Mouse (Mus musculus) testis, adult 2 months (tissue): Measurements from ENCODE around the gene Ankfn1.

Experiments
- CTCF ChIP-seq: fragments of 200-500 bp; IDR thresholded peaks from 2 replicates; pipeline ENCODE4 v1.5.1; 2012; ENCODE audit warnings: low read depth, mild to moderate bottlenecking, inconsistent platforms, low read length, moderate library complexity; ENCODE audit not compliant: control insufficient read depth, insufficient read depth, insufficient replicate concordance
- POLR2A ChIP-seq: fragments of 200-500 bp; IDR thresholded peaks from 2 replicates; pipeline ENCODE4 v1.6.1; 2012; ENCODE audit warnings: low read depth, mild to moderate bottlenecking, inconsistent platforms, low read length, moderate library complexity; ENCODE audit not compliant: control insufficient read depth

DNA sequence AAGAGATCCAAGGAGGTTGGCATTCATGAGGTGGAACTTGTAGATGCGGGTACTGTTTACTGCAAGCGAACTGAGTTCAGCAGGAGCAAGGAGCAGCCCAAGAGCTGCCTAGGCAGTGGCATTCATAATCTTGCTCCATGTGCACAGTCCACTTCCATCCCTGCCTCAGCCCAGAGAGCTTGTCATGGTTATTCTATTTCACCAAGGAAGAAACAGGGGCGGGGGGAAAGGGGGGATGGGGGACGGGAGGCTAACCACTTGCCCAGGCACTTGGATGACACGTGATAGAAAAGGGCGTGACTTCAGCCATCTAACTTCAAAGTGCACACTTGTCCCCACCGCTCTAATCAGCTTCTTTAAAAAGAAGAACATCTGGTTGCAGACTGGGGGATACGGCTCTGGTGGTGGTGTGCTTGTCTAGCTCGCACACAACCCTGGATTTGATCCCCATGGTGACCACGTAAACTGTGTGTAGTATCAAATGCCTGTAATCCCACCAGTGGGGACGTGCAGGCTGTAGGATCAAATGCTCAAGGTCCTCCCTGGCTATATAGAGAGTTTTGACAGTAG, 203.1 kb downstream of the Ankfn1 start:
- no peak for TF ChIP-seq POLR2A
- TF ChIP-seq CTCF = no peak
